Mouse (Mus musculus): ENCODE measurements around the gene Slc27a3.
A peak's percentile ranks its signal among the peaks of the same experiment; 100 is the strongest.

- peak; percentile 40; the same call in 1 of the 2 replicates for TF ChIP-seq ZNF384 (IDR thresholded peaks at IDR 0.05; ENCODE audit: low read depth, low read length)
- no peak for TF ChIP-seq CTCF (conservative IDR thresholded peaks at IDR 0.05 in 1 of 2, IDR thresholded peaks at IDR 0.05 in 1 of 2; ENCODE audit: low read depth in 2 of 2, low read length in 2 of 2)
- no peak for TF ChIP-seq MXI1 (IDR thresholded peaks at IDR 0.05; ENCODE audit: low read depth, low read length)
- TF ChIP-seq POLR2A (IDR thresholded peaks at IDR 0.05; ENCODE audit: low read depth, low read length) = no peak
- no peak for TF ChIP-seq EP300 (IDR thresholded peaks at IDR 0.05; ENCODE audit: low read length)
- no peak for TF ChIP-seq USF1 (IDR thresholded peaks at IDR 0.05; ENCODE audit: low read depth, low read length)
- TF ChIP-seq MAZ (IDR thresholded peaks at IDR 0.05; ENCODE audit: low read depth, low read length) = no peak
- TF ChIP-seq NRF1 (IDR thresholded peaks at IDR 0.05; ENCODE audit: low read depth, low read length) = no peak
- no peak for TF ChIP-seq MYC (IDR thresholded peaks at IDR 0.05; ENCODE audit: low read depth, low read length)
- no peak for TF ChIP-seq SIN3A (IDR thresholded peaks at IDR 0.05; ENCODE audit: low read length)
- no peak for TF ChIP-seq ETS1 (conservative IDR thresholded peaks at IDR 0.05; ENCODE audit: low read depth, low read length)
- peak; percentile 98 for TF ChIP-seq MEF2A (IDR thresholded peaks at IDR 0.05; ENCODE audit: borderline replicate concordance, low read depth, low read length)
- TF ChIP-seq RAD21 (IDR thresholded peaks at IDR 0.05; ENCODE audit: low read depth, low read length) = no peak
Measured at GRCm38 (mm10) chr3:90357959-90358358, 31.8 kb downstream of the Slc27a3 start.

Data from CH12.LX (cell line).